11 mouse cellular contexts compared by ENCODE assay signal in the genomic region with DNA sequence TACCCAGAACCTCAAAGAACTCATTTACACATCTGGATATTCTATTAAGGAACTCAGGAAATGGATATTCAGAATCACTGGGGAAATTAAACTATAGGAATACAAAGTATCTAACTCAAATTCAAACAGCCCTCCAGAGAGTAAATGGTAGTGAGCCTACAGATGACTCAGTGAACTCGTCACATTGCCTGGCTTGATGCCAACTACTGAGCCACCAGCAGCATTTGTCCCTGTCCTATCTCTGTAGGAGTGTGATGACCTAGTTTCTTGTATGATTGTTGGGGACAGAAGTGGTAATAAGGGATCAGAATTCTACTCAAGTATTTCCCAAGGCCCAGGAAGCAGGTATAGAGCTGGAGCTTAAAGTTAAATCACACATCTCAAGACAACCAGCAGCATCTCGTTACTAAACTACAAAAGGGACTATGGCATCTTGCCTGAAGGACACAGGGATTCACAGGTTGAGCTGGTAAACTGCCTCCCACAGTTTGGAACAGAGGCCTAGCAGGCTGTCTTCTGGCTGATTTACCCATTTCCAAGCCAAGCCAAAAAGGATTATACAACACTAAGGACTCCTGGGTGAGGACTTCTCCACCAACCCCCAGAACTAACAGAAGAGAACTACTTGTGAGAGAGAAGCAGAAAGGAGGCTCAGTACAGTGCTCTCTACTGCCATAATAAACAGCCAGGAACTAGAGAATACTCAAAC.
DNase-seq lines count a peak whose midpoint lies in the region; ATAC-seq and TF ChIP-seq lines count a peak whose summit lies in the region.
"Had no signal": no experiment of that assay in that cellular context is flagged by ENCODE, and none has a peak within 500 bp of the region (broad histone marks: within the 10 kb centered on the region; RNA-seq: fewer than 3 reads in every experiment).

No protein-coding gene starts in this region.

- no peak for DNase-seq in hindbrain, embryonic 14.5 days (ENCODE audit: low spot score)
- DNase-seq in hindbrain, embryonic 11.5 days (ENCODE audit: low spot score) = no peak
- DNase-seq in right cerebral cortex, adult 18-20 months = peak; percentile 66
- DNase-seq in right cerebral cortex, postnatal 4 days = no peak
- DNase-seq in cerebellum, postnatal 14 days = peak; percentile 53 to 56
- no peak for DNase-seq in urinary bladder, postnatal 14 days (ENCODE audit: low spot score)
- no peak for DNase-seq in forebrain, postnatal 0 days
- no peak for DNase-seq in embryo, embryonic 11 days
- DNase-seq: heart, adult 18-20 months; lung, adult 2 months had no signal

- H3K36me3 ChIP-seq in hindbrain, embryonic 14.5 days (replicated peaks; ENCODE audit: control insufficient read depth, insufficient read depth) = no peaks in the 10 kb centered on the region
- no peaks in the 10 kb centered on the region for H3K36me3 ChIP-seq in hindbrain, embryonic 11.5 days (ENCODE audit: control insufficient read depth, insufficient read depth, low read length)
- H3K36me3 ChIP-seq in forebrain, postnatal 0 days (ENCODE audit: insufficient read depth) = no peaks in the 10 kb centered on the region
- H3K36me3 ChIP-seq: midbrain, embryonic 13.5 days had no signal

- TF ChIP-seq CTCF in forebrain, postnatal 0 days (IDR thresholded peaks at IDR 0.05; ENCODE audit: low read depth) = no peak

- no peak overlapping the region for H3K9ac ChIP-seq in hindbrain, embryonic 14.5 days
- H3K9ac ChIP-seq in hindbrain, embryonic 11.5 days (ENCODE audit: low read depth, low read length) = no peak overlapping the region
- H3K9ac ChIP-seq in forebrain, postnatal 0 days = no peak overlapping the region
- H3K9ac ChIP-seq: midbrain, embryonic 13.5 days had no signal

- no peaks in the 10 kb centered on the region for H3K9me3 ChIP-seq in hindbrain, embryonic 14.5 days (ENCODE audit: control insufficient read depth, low read length)
- no peaks in the 10 kb centered on the region for H3K9me3 ChIP-seq in hindbrain, embryonic 11.5 days (ENCODE audit: control insufficient read depth, low read length)
- no peaks in the 10 kb centered on the region for H3K9me3 ChIP-seq in forebrain, postnatal 0 days (ENCODE audit: low read length)
- H3K9me3 ChIP-seq: midbrain, embryonic 13.5 days had no signal

- no peaks in the 10 kb centered on the region for H3K4me1 ChIP-seq in hindbrain, embryonic 14.5 days (replicated peaks; ENCODE audit: control insufficient read depth, insufficient read depth, low read length)
- no peaks in the 10 kb centered on the region for H3K4me1 ChIP-seq in hindbrain, embryonic 11.5 days (replicated peaks; ENCODE audit: control insufficient read depth, insufficient read depth, low read length)
- H3K4me1 ChIP-seq in forebrain, postnatal 0 days (ENCODE audit: insufficient read depth) = no peaks in the 10 kb centered on the region
- H3K4me1 ChIP-seq: midbrain, embryonic 13.5 days had no signal

- WGBS in hindbrain, embryonic 14.5 days = 63% methylated on average over 2 of the region's 2 CpGs
- 75% methylated on average over 2 of the region's 2 CpGs for WGBS in hindbrain, embryonic 11.5 days
- WGBS in forebrain, postnatal 0 days = 37% methylated on average over 2 of the region's 2 CpGs

- H3K27ac ChIP-seq in hindbrain, embryonic 14.5 days = no peak overlapping the region
- H3K27ac ChIP-seq in hindbrain, embryonic 11.5 days (ENCODE audit: low read depth, low read length) = no peak overlapping the region
- no peak overlapping the region for H3K27ac ChIP-seq in forebrain, postnatal 0 days (ENCODE audit: low read depth, low read length)
- H3K27ac ChIP-seq: midbrain, embryonic 13.5 days had no signal

- H3K27me3 ChIP-seq in hindbrain, embryonic 14.5 days (ENCODE audit: control insufficient read depth, insufficient read depth, low read length) = no peaks in the 10 kb centered on the region
- no peaks in the 10 kb centered on the region for H3K27me3 ChIP-seq in hindbrain, embryonic 11.5 days (ENCODE audit: control insufficient read depth, insufficient read depth, low read length)
- H3K27me3 ChIP-seq in forebrain, postnatal 0 days (ENCODE audit: insufficient read depth, low read length) = no peaks in the 10 kb centered on the region
- H3K27me3 ChIP-seq: midbrain, embryonic 13.5 days had no signal

- H3K4me2 ChIP-seq in hindbrain, embryonic 14.5 days (replicated peaks) = no peak overlapping the region
- no peak overlapping the region for H3K4me2 ChIP-seq in hindbrain, embryonic 11.5 days (replicated peaks; ENCODE audit: low read depth, low read length)
- H3K4me2 ChIP-seq in forebrain, postnatal 0 days (ENCODE audit: low read depth) = no peak overlapping the region
- H3K4me2 ChIP-seq: midbrain, embryonic 13.5 days had no signal

- H3K4me3 ChIP-seq in hindbrain, embryonic 14.5 days (replicated peaks; ENCODE audit: low read length) = no peak overlapping the region
- no peak overlapping the region for H3K4me3 ChIP-seq in hindbrain, embryonic 11.5 days (ENCODE audit: low read depth, low read length)
- no peak overlapping the region for H3K4me3 ChIP-seq in forebrain, postnatal 0 days (ENCODE audit: low read depth, low read length)
- H3K4me3 ChIP-seq: midbrain, embryonic 13.5 days had no signal

- peak; percentile 46; the same call in 1 of the 2 replicates for ATAC-seq in hindbrain, embryonic 14.5 days (ENCODE audit: low FRiP score)
- ATAC-seq in hindbrain, embryonic 11.5 days (ENCODE audit: low FRiP score) = no peak
- ATAC-seq in forebrain, postnatal 0 days = no peak
- ATAC-seq: midbrain, embryonic 13.5 days had no signal

Comparison
In these comparisons a context has a peak if more than half of its experiments do, and no peak if none do; other contexts are left out.
1. DNase-seq: peak in right cerebral cortex, adult 18-20 months (single experiment) and cerebellum, postnatal 14 days (2 of 2); none in hindbrain, embryonic 14.5 days (single experiment), hindbrain, embryonic 11.5 days (single experiment), right cerebral cortex, postnatal 4 days (single experiment), urinary bladder, postnatal 14 days (single experiment), forebrain, postnatal 0 days (single experiment) and embryo, embryonic 11 days (single experiment).